Mouse (Mus musculus): ENCODE measurements at regions not wholly inside any gene's neighbourhood (a gene's known extent, or its start where the extent isn't known, plus 50 kb on each side); places are given as distances from the start of the nearest gene placed in this dataset.

DNA sequence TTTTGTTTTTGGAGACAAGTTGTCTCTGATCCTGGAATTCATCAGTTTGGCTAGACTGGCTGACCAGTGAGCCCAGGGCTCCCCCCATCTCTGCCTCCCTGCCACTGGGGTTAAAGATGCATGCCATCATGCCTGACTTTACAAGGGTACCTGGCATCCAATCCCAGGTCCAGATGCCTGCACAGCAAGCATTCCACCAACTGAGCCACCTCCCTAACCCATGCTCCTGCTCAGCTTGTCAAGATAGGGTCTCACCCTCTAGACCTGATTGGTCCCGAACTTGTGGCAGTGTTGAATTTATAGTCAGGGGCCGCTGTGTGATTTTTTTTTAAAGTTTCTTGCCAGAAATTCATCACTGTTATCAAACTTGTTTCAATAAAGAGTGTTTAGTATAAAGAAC lies 111.4 kb upstream of the Mkln1 start:
- peaks cover 16% of the 10 kb centered on the region for H3K4me1 ChIP-seq (ENCODE audit: control insufficient read depth, insufficient read depth, low read length)
- TF ChIP-seq POLR2A (IDR thresholded peaks at IDR 0.05; ENCODE audit: extremely low read depth, insufficient read depth, low read length) (no peak), CTCF (IDR thresholded peaks at IDR 0.05; ENCODE audit: extremely low read depth, insufficient read depth, low read length) (no peak)
- peak overlapping the region; percentile 41; the same call in 1 of the 2 replicates for H3K27ac ChIP-seq (ENCODE audit: insufficient read depth, low read length)
- H3K4me3 ChIP-seq (ENCODE audit: insufficient read depth, low read length): no peak overlapping the region

- TF ChIP-seq CTCF (IDR thresholded peaks at IDR 0.05; ENCODE audit: extremely low read depth, insufficient read depth, low read length) (no peak), POLR2A (IDR thresholded peaks at IDR 0.05; ENCODE audit: extremely low read depth, insufficient read depth, low read length) (no peak)
- Histone ChIP-seq H3K27ac (ENCODE audit: insufficient read depth, low read length) (peak overlapping the region; percentile 63), H3K4me1 (ENCODE audit: control insufficient read depth, insufficient read depth, low read length) (peaks cover 16% of the 10 kb centered on the region), H3K4me3 (ENCODE audit: insufficient read depth, low read length) (no peak overlapping the region)
Observed at GRCm38 (mm10) chr6:31287686-31288085, 110.8 kb upstream of the Mkln1 start.

- TF ChIP-seq POLR2A (IDR thresholded peaks at IDR 0.05; ENCODE audit: extremely low read depth, insufficient read depth, low read length) (0 out of 2 replicates have a peak, but pooled peaks have one; percentile 21), CTCF (IDR thresholded peaks at IDR 0.05; ENCODE audit: extremely low read depth, insufficient read depth, low read length) (no peak)
- peak overlapping the region; percentile 88 for H3K27ac ChIP-seq (ENCODE audit: insufficient read depth, low read length)
- H3K4me1 ChIP-seq (ENCODE audit: control insufficient read depth, insufficient read depth, low read length): peaks cover 18% of the 10 kb centered on the region
- no peak overlapping the region for H3K4me3 ChIP-seq (ENCODE audit: insufficient read depth, low read length)
Observed at GRCm38 (mm10) chr6:31288421-31289233, 109.9 kb upstream of the Mkln1 start.

DNA sequence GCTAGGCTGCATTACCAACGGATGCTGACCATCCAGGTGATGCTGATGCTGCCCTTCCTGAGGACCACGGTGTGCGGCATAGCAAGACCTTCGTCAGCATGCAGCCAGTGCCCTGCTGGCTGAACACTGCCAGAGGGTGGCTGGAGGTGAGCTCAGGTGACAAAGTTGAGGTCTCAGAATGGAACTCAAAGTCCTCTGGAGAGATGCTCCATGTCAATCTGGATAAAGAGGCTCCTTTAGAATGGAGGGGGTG lies 109.4 kb upstream of the Mkln1 start:
- no peak for TF ChIP-seq CTCF (IDR thresholded peaks at IDR 0.05; ENCODE audit: extremely low read depth, insufficient read depth, low read length)
- TF ChIP-seq POLR2A (IDR thresholded peaks at IDR 0.05; ENCODE audit: extremely low read depth, insufficient read depth, low read length): no peak
- Histone ChIP-seq H3K4me1 (ENCODE audit: control insufficient read depth, insufficient read depth, low read length) (peaks cover 18% of the 10 kb centered on the region), H3K27ac (ENCODE audit: insufficient read depth, low read length) (peak overlapping the region; percentile 88), H3K4me3 (ENCODE audit: insufficient read depth, low read length) (no peak overlapping the region)

GRCm38 (mm10) chr6:31292081-31292480 lies 106.5 kb upstream of the Mkln1 start:
- TF ChIP-seq POLR2A (IDR thresholded peaks at IDR 0.05; ENCODE audit: extremely low read depth, insufficient read depth, low read length) (no peak), CTCF (IDR thresholded peaks at IDR 0.05; ENCODE audit: extremely low read depth, insufficient read depth, low read length) (no peak)
- Histone ChIP-seq H3K27ac (ENCODE audit: insufficient read depth, low read length) (no peak overlapping the region), H3K4me3 (ENCODE audit: insufficient read depth, low read length) (no peak overlapping the region), H3K4me1 (ENCODE audit: control insufficient read depth, insufficient read depth, low read length) (peaks cover 13% of the 10 kb centered on the region)

DNA sequence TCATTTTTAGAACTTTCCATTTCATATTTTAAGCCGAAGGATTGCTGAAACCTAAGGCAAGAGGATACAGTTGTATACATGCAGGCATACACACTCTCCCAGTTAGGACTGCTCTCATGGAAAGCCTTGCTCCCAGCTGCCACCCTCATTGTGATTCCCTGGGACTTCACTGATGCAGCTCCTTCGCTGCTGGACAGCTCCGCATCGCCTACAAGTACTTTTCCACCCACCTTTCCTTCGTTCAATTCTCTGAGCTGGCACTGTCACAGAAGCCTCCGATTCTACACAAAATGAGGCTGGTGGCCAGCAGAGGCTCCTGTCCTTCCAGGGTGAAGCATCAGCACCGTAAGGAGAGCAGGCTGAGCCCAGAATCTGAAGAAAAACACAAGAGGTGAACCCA lies 105.5 kb upstream of the Mkln1 start:
- no peak overlapping the region for H3K27ac ChIP-seq (ENCODE audit: insufficient read depth, low read length)
- no peak for TF ChIP-seq CTCF (IDR thresholded peaks at IDR 0.05; ENCODE audit: extremely low read depth, insufficient read depth, low read length)
- no peak for TF ChIP-seq POLR2A (IDR thresholded peaks at IDR 0.05; ENCODE audit: extremely low read depth, insufficient read depth, low read length)
- no peak overlapping the region for H3K4me3 ChIP-seq (ENCODE audit: insufficient read depth, low read length)
- H3K4me1 ChIP-seq (ENCODE audit: control insufficient read depth, insufficient read depth, low read length): peaks cover 11% of the 10 kb centered on the region

- TF ChIP-seq CTCF (IDR thresholded peaks at IDR 0.05; ENCODE audit: extremely low read depth, insufficient read depth, low read length): no peak
- no peak for TF ChIP-seq POLR2A (IDR thresholded peaks at IDR 0.05; ENCODE audit: extremely low read depth, insufficient read depth, low read length)
- Histone ChIP-seq H3K4me1 (ENCODE audit: control insufficient read depth, insufficient read depth, low read length) (peaks cover 6% of the 10 kb centered on the region), H3K27ac (ENCODE audit: insufficient read depth, low read length) (no peak overlapping the region), H3K4me3 (ENCODE audit: insufficient read depth, low read length) (no peak overlapping the region)
Observed at GRCm38 (mm10) chr6:31299395-31299794, 99.1 kb upstream of the Mkln1 start.

GRCm38 (mm10) chr6:31305736-31306135 lies 92.8 kb upstream of the Mkln1 start:
- TF ChIP-seq POLR2A (IDR thresholded peaks at IDR 0.05; ENCODE audit: extremely low read depth, insufficient read depth, low read length) (no peak), CTCF (IDR thresholded peaks at IDR 0.05; ENCODE audit: extremely low read depth, insufficient read depth, low read length) (no peak)
- peaks cover 11% of the 10 kb centered on the region for H3K4me1 ChIP-seq (ENCODE audit: control insufficient read depth, insufficient read depth, low read length)
- no peak overlapping the region for H3K4me3 ChIP-seq (ENCODE audit: insufficient read depth, low read length)
- H3K27ac ChIP-seq (ENCODE audit: insufficient read depth, low read length): peak overlapping the region; percentile 68

- no peak for TF ChIP-seq CTCF (IDR thresholded peaks at IDR 0.05; ENCODE audit: extremely low read depth, insufficient read depth, low read length)
- TF ChIP-seq POLR2A (IDR thresholded peaks at IDR 0.05; ENCODE audit: extremely low read depth, insufficient read depth, low read length): no peak
- H3K27ac ChIP-seq (ENCODE audit: insufficient read depth, low read length): peak overlapping the region; percentile 85
- H3K4me3 ChIP-seq (ENCODE audit: insufficient read depth, low read length): no peak overlapping the region
- H3K4me1 ChIP-seq (ENCODE audit: control insufficient read depth, insufficient read depth, low read length): peaks cover 9% of the 10 kb centered on the region
Observed at GRCm38 (mm10) chr6:31307047-31307633, 91.4 kb upstream of the Mkln1 start.

DNA sequence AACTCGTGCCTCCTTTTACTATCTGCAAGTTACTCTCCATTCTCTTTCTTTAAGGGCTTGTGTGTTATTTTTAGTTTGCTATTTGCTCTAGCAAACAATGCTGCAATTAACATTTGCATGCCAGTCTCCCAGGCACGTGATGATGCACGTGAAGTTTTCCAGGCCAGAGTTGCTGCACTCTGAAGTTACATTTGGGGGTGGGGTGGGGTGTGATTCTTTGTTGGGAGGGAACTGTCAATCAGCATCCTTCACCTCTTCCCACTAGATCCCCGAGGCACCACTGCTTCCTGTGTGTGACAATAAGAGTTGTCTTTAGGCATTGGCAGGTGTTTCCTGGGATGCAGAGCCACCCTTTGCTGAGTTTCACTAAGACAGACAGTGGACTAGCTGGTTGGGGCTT lies 90.6 kb upstream of the Mkln1 start:
- Histone ChIP-seq H3K4me1 (ENCODE audit: control insufficient read depth, insufficient read depth, low read length) (peaks cover 9% of the 10 kb centered on the region), H3K4me3 (ENCODE audit: insufficient read depth, low read length) (no peak overlapping the region), H3K27ac (ENCODE audit: insufficient read depth, low read length) (no peak overlapping the region)
- TF ChIP-seq CTCF (IDR thresholded peaks at IDR 0.05; ENCODE audit: extremely low read depth, insufficient read depth, low read length): no peak
- no peak for TF ChIP-seq POLR2A (IDR thresholded peaks at IDR 0.05; ENCODE audit: extremely low read depth, insufficient read depth, low read length)

Measured in cortical plate, adult 2 months (tissue).